ENCODE assay signal across 10 mouse cellular contexts in genomic region chr1:74771467-74771844, GRCm38 (mm10). TPM values are rescaled to one million over a fixed set of nuclear protein-coding genes. Genes with fewer than 3 reads are reported as not detected.
DNase-seq lines count a peak whose midpoint lies in the region; ATAC-seq lines count a peak whose summit lies in the region.
"Had no signal": no experiment of that assay in that cellular context is flagged by ENCODE, and none has a peak within 500 bp of the region (broad histone marks: within the 10 kb centered on the region; RNA-seq: fewer than 3 reads in every experiment).

No protein-coding gene starts in this region.

- no peaks in the 10 kb centered on the region for H3K36me3 ChIP-seq in kidney, embryonic 14.5 days (ENCODE audit: control insufficient read depth, insufficient read depth, low read length)
- no peaks in the 10 kb centered on the region for H3K36me3 ChIP-seq in embryonic facial prominence, embryonic 14.5 days (ENCODE audit: control insufficient read depth, insufficient read depth, low read length)
- no peaks in the 10 kb centered on the region for H3K36me3 ChIP-seq in intestine, embryonic 16.5 days (ENCODE audit: control insufficient read depth, insufficient read depth, low read length)
- no peaks in the 10 kb centered on the region for H3K36me3 ChIP-seq in neural tube, embryonic 11.5 days (ENCODE audit: control insufficient read depth, insufficient read depth, low read length)
- H3K36me3 ChIP-seq: G1E had no signal

- peaks cover 24% of the 10 kb centered on the region for H3K4me1 ChIP-seq in kidney, embryonic 14.5 days (ENCODE audit: control insufficient read depth, insufficient read depth, low read length)
- H3K4me1 ChIP-seq in embryonic facial prominence, embryonic 14.5 days (ENCODE audit: control insufficient read depth, insufficient read depth, low read length) = peaks cover 16% of the 10 kb centered on the region
- H3K4me1 ChIP-seq in intestine, embryonic 16.5 days (ENCODE audit: control insufficient read depth, insufficient read depth, low read length) = peaks cover 21% of the 10 kb centered on the region; the same call in 1 of the 2 replicates
- peaks cover 16% of the 10 kb centered on the region for H3K4me1 ChIP-seq in neural tube, embryonic 11.5 days (ENCODE audit: control insufficient read depth, insufficient read depth, low read length)

- H3K27ac ChIP-seq in kidney, embryonic 14.5 days (ENCODE audit: low read depth, low read length) = no peak overlapping the region
- no peak overlapping the region; the same call in 1 of the 2 replicates for H3K27ac ChIP-seq in embryonic facial prominence, embryonic 14.5 days (replicated peaks; ENCODE audit: low read depth, low read length)
- no peak overlapping the region for H3K27ac ChIP-seq in intestine, embryonic 16.5 days (ENCODE audit: low read length)
- no peak overlapping the region for H3K27ac ChIP-seq in neural tube, embryonic 11.5 days (ENCODE audit: low read depth, low read length)

- peak overlapping the region; percentile 86 for H3K4me2 ChIP-seq in kidney, embryonic 14.5 days (replicated peaks; ENCODE audit: low read depth, low read length)
- peak overlapping the region; percentile 87 for H3K4me2 ChIP-seq in embryonic facial prominence, embryonic 14.5 days (ENCODE audit: low read depth, low read length)
- H3K4me2 ChIP-seq in intestine, embryonic 16.5 days (ENCODE audit: low read depth, low read length) = peak overlapping the region; percentile 94
- H3K4me2 ChIP-seq in neural tube, embryonic 11.5 days (ENCODE audit: low read depth) = peak overlapping the region; percentile 75

- no peaks in the 10 kb centered on the region for H3K9me3 ChIP-seq in kidney, embryonic 14.5 days (ENCODE audit: control insufficient read depth, low read length)
- H3K9me3 ChIP-seq in embryonic facial prominence, embryonic 14.5 days (ENCODE audit: control insufficient read depth, low read length) = no peaks in the 10 kb centered on the region
- no peaks in the 10 kb centered on the region for H3K9me3 ChIP-seq in intestine, embryonic 16.5 days (ENCODE audit: control insufficient read depth, low read length)
- H3K9me3 ChIP-seq in neural tube, embryonic 11.5 days (ENCODE audit: control insufficient read depth, low read length) = no peaks in the 10 kb centered on the region

- DNase-seq in kidney, adult 8-10 months = no peak
- no peak for DNase-seq in embryonic facial prominence, embryonic 14.5 days (ENCODE audit: low spot score)
- peak; percentile 9 for DNase-seq in neural tube, embryonic 11.5 days (ENCODE audit: low spot score)
- DNase-seq in adipocyte (ENCODE audit: low spot score) = no peak
- DNase-seq in adrenal gland, adult 2 months = no peak
- no peak for DNase-seq in embryo, embryonic 10 days (ENCODE audit: low spot score)
- DNase-seq: cerebellum, postnatal 14 days had no signal

- under 1% methylated on average over 26 of the region's 26 CpGs for WGBS in kidney, embryonic 14.5 days
- WGBS in embryonic facial prominence, embryonic 14.5 days = under 1% methylated on average over 18 of the region's 26 CpGs
- 2% methylated on average over 25 of the region's 26 CpGs for WGBS in intestine, embryonic 16.5 days
- 0% methylated on average over 22 of the region's 26 CpGs for WGBS in neural tube, embryonic 11.5 days

- H3K27me3 ChIP-seq in kidney, embryonic 14.5 days (ENCODE audit: control insufficient read depth, insufficient read depth, low read length) = peaks cover 48% of the 10 kb centered on the region
- H3K27me3 ChIP-seq in embryonic facial prominence, embryonic 14.5 days (replicated peaks; ENCODE audit: control insufficient read depth, insufficient read depth, low read length) = peaks cover 72% of the 10 kb centered on the region
- peaks cover 59% of the 10 kb centered on the region for H3K27me3 ChIP-seq in intestine, embryonic 16.5 days (replicated peaks; ENCODE audit: control insufficient read depth, insufficient read depth, low read length)
- peaks cover 65% of the 10 kb centered on the region for H3K27me3 ChIP-seq in neural tube, embryonic 11.5 days (ENCODE audit: control insufficient read depth, insufficient read depth, low read length)

- peak overlapping the region; percentile 50 for H3K4me3 ChIP-seq in kidney, embryonic 14.5 days (ENCODE audit: low read length)
- peak overlapping the region; percentile 54 for H3K4me3 ChIP-seq in embryonic facial prominence, embryonic 14.5 days (ENCODE audit: low read depth, low read length)
- peak overlapping the region; percentile 52 for H3K4me3 ChIP-seq in intestine, embryonic 16.5 days (ENCODE audit: low read length)
- H3K4me3 ChIP-seq in neural tube, embryonic 11.5 days (ENCODE audit: low read depth, low read length) = peak overlapping the region; percentile 45

- peak; percentile 34; the same call in 1 of the 2 replicates for ATAC-seq in kidney, embryonic 14.5 days (ENCODE audit: low FRiP score, low TSS enrichment)
- peak; percentile 41 for ATAC-seq in embryonic facial prominence, embryonic 14.5 days (ENCODE audit: low read depth)
- no peak for ATAC-seq in intestine, embryonic 16.5 days
- no peak for ATAC-seq in neural tube, embryonic 11.5 days (ENCODE audit: insufficient read depth, low FRiP score, low TSS enrichment)

- H3K9ac ChIP-seq in kidney, embryonic 14.5 days (ENCODE audit: low read depth, low read length) = peak overlapping the region; percentile 50; the same call in 1 of the 2 replicates
- peak overlapping the region; percentile 62 for H3K9ac ChIP-seq in embryonic facial prominence, embryonic 14.5 days (ENCODE audit: low read depth, low read length)
- H3K9ac ChIP-seq in intestine, embryonic 16.5 days (ENCODE audit: low read depth, low read length) = peak overlapping the region; percentile 54; the same call in 1 of the 2 replicates
- H3K9ac ChIP-seq in neural tube, embryonic 11.5 days (ENCODE audit: low read length) = 0 out of 2 replicates have a peak overlapping the region, but pooled peaks have one; percentile 18

RNA-seq across cellular contexts. Expression of gene Wnt6, which starts 0.2 kb away (rescaled TPM):
- polyA plus RNA-seq in kidney, embryonic 14.5 days (2014; fragmentation: Nextera tagmentation; extraction: Ambion mirVana) = 3.1 and 3.4 TPM in 2 replicates
- 16.1 and 23.1 TPM in 2 replicates for polyA plus RNA-seq in embryonic facial prominence, embryonic 14.5 days (2014; fragmentation: Nextera tagmentation; extraction: Ambion mirVana)
- polyA plus RNA-seq in intestine, embryonic 16.5 days (2015; fragmentation: Nextera tagmentation; extraction: Ambion mirVana) = 0.22 and 0.49 TPM in 2 replicates
- 14.5 and 14.6 TPM in 2 replicates for polyA plus RNA-seq in neural tube, embryonic 11.5 days (2014; fragmentation: Nextera tagmentation; extraction: Ambion mirVana)
- total RNA-seq in adrenal gland, adult 2 months (2021) = 1 to 10 TPM; 2.3 to 5.7 TPM
- polyA plus RNA-seq in adrenal gland, adult 2 months (2012; rRNA removed) = 11.5 and 17.1 TPM in 2 replicates
- total RNA-seq: G1E had no signal
- polyA plus RNA-seq: G1E had no signal

RNA-seq across cellular contexts. Expression of gene Wnt10a, which starts 19.9 kb away (rescaled TPM):
- 0.70 and 0.91 TPM in 2 replicates for polyA plus RNA-seq in kidney, embryonic 14.5 days (2014; fragmentation: Nextera tagmentation; extraction: Ambion mirVana)
- 6.1 and 6.7 TPM in 2 replicates for polyA plus RNA-seq in embryonic facial prominence, embryonic 14.5 days (2014; fragmentation: Nextera tagmentation; extraction: Ambion mirVana)
- polyA plus RNA-seq in intestine, embryonic 16.5 days (2015; fragmentation: Nextera tagmentation; extraction: Ambion mirVana) = 0.05 and 0.09 TPM in 2 replicates
- 1.7 and 2.4 TPM in 2 replicates for polyA plus RNA-seq in neural tube, embryonic 11.5 days (2014; fragmentation: Nextera tagmentation; extraction: Ambion mirVana)
- total RNA-seq in adrenal gland, adult 2 months (2021) = 1 to 10 TPM in 1 of 2 experiments, under 1 TPM in 1; 0.23 to 1.2 TPM
- 2.1 and 2.4 TPM in 2 replicates for polyA plus RNA-seq in adrenal gland, adult 2 months (2012; rRNA removed)
- polyA plus RNA-seq: G1E had no signal

RNA-seq across cellular contexts. Expression of gene Prkag3, which starts 22.4 kb away (rescaled TPM):
- polyA plus RNA-seq in kidney, embryonic 14.5 days (2014; fragmentation: Nextera tagmentation; extraction: Ambion mirVana) = 0.13 and 0.15 TPM in 2 replicates
- polyA plus RNA-seq in embryonic facial prominence, embryonic 14.5 days (2014; fragmentation: Nextera tagmentation; extraction: Ambion mirVana) = 4.5 and 6.4 TPM in 2 replicates
- polyA plus RNA-seq in intestine, embryonic 16.5 days (2015; fragmentation: Nextera tagmentation; extraction: Ambion mirVana) = 0.15 and 0.17 TPM in 2 replicates
- 0.16 TPM in 1 of 2 replicates, not detected in the other for polyA plus RNA-seq in neural tube, embryonic 11.5 days (2014; fragmentation: Nextera tagmentation; extraction: Ambion mirVana)
- under 1 TPM in 1 of 2 experiments, not detected in 1; 0.17 TPM for total RNA-seq in adrenal gland, adult 2 months (2021)
- polyA plus RNA-seq in adrenal gland, adult 2 months (2012; rRNA removed) = 0.20 and 0.26 TPM in 2 replicates
- total RNA-seq: G1E had no signal
- polyA plus RNA-seq: G1E had no signal

RNA-seq across cellular contexts. Expression of gene Cyp27a1, which starts 58.1 kb away (rescaled TPM):
- 6.3 and 8.1 TPM in 2 replicates for polyA plus RNA-seq in kidney, embryonic 14.5 days (2014; fragmentation: Nextera tagmentation; extraction: Ambion mirVana)
- 9.0 and 9.7 TPM in 2 replicates for polyA plus RNA-seq in embryonic facial prominence, embryonic 14.5 days (2014; fragmentation: Nextera tagmentation; extraction: Ambion mirVana)
- polyA plus RNA-seq in intestine, embryonic 16.5 days (2015; fragmentation: Nextera tagmentation; extraction: Ambion mirVana) = 7.6 and 8.0 TPM in 2 replicates
- 4.6 and 6.2 TPM in 2 replicates for polyA plus RNA-seq in neural tube, embryonic 11.5 days (2014; fragmentation: Nextera tagmentation; extraction: Ambion mirVana)
- total RNA-seq in adrenal gland, adult 2 months (2021) = 10 to 100 TPM; 13.1 to 16.8 TPM
- 8.7 and 9.5 TPM in 2 replicates for polyA plus RNA-seq in adrenal gland, adult 2 months (2012; rRNA removed)
- polyA plus RNA-seq: G1E had no signal

Comparison
In these comparisons a context has a peak if more than half of its experiments do, and no peak if none do; other contexts are left out.
1. ATAC-seq: peak in kidney, embryonic 14.5 days (single experiment) and embryonic facial prominence, embryonic 14.5 days (single experiment); none in intestine, embryonic 16.5 days (single experiment) and neural tube, embryonic 11.5 days (single experiment).
2. Peak in every context shown above with its lines, with median percentiles within 50 percentile points of each other: H3K4me2 ChIP-seq, H3K4me3 ChIP-seq and H3K9ac ChIP-seq.